Mouse (Mus musculus): ENCODE data around the gene Ndufa8. TPM values are rescaled to one million over a fixed set of nuclear protein-coding genes. Genes with fewer than 3 reads are reported as not detected.

Ndufa8 gene
- polyA plus RNA-seq, 1 experiment from 2014 or later = 228 TPM

DNA sequence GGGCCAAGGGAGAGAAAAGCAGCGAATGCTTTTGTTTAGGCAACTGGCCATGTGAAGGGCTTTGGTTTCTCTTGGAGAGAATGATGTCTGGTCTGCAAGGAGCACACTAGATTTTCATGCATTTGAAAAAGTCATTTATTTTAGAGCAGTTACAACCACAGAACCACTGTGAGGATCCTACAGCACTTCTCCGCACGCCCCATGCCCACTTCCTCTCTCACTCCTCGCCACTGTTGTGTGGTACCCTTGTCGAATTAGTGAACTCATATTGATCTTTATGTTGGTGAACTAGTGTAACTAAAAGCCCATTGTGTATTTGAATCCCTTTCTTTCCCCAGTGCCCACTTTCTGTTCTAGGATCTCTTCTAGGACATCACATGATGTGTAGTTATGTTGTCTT, 26.0 kb upstream of the Ndufa8 start:
- 81% methylated on average over 5 of the region's 5 CpGs for WGBS
- ATAC-seq = no peak
- H3K27me3 ChIP-seq (replicated peaks; ENCODE audit: insufficient read depth, low read length) = no peaks in the 10 kb centered on the region
- no peaks in the 10 kb centered on the region for H3K9me3 ChIP-seq (ENCODE audit: low read length)
- no peaks in the 10 kb centered on the region for H3K36me3 ChIP-seq (ENCODE audit: insufficient read depth, low read length)
- no peak overlapping the region for H3K4me2 ChIP-seq (replicated peaks; ENCODE audit: low read depth, low read length)
- TF ChIP-seq CTCF (IDR thresholded peaks at IDR 0.05) = no peak
- no peak for TF ChIP-seq EP300 (IDR thresholded peaks at IDR 0.05)
- DNase-seq (ENCODE audit: low spot score) = no peak
- H3K4me1 ChIP-seq (ENCODE audit: insufficient read depth, low read depth, low read length) = no peaks in the 10 kb centered on the region
- no peak overlapping the region for H3K27ac ChIP-seq (ENCODE audit: low read length)
- H3K9ac ChIP-seq (replicated peaks; ENCODE audit: low read depth) = no peak overlapping the region
- no peak overlapping the region for H3K4me3 ChIP-seq (ENCODE audit: low read depth, low read length)

GRCm38 (mm10) chr2:36073781-36074180, 24.6 kb upstream of the Ndufa8 start:
- no peak for DNase-seq (ENCODE audit: low spot score)
- no peaks in the 10 kb centered on the region for H3K36me3 ChIP-seq (ENCODE audit: insufficient read depth, low read length)
- no peaks in the 10 kb centered on the region for H3K4me1 ChIP-seq (ENCODE audit: insufficient read depth, low read depth, low read length)
- no peaks in the 10 kb centered on the region for H3K9me3 ChIP-seq (ENCODE audit: low read length)
- no peaks in the 10 kb centered on the region for H3K27me3 ChIP-seq (replicated peaks; ENCODE audit: insufficient read depth, low read length)
- no peak overlapping the region for H3K27ac ChIP-seq (ENCODE audit: low read length)
- WGBS = 51% methylated on average over 3 of the region's 3 CpGs
- H3K4me3 ChIP-seq (ENCODE audit: low read depth, low read length) = no peak overlapping the region
- ATAC-seq = no peak
- H3K4me2 ChIP-seq (replicated peaks; ENCODE audit: low read depth, low read length) = no peak overlapping the region
- no peak overlapping the region for H3K9ac ChIP-seq (replicated peaks; ENCODE audit: low read depth)
- TF ChIP-seq EP300 (IDR thresholded peaks at IDR 0.05) = no peak
- TF ChIP-seq CTCF (IDR thresholded peaks at IDR 0.05) = no peak

DNA sequence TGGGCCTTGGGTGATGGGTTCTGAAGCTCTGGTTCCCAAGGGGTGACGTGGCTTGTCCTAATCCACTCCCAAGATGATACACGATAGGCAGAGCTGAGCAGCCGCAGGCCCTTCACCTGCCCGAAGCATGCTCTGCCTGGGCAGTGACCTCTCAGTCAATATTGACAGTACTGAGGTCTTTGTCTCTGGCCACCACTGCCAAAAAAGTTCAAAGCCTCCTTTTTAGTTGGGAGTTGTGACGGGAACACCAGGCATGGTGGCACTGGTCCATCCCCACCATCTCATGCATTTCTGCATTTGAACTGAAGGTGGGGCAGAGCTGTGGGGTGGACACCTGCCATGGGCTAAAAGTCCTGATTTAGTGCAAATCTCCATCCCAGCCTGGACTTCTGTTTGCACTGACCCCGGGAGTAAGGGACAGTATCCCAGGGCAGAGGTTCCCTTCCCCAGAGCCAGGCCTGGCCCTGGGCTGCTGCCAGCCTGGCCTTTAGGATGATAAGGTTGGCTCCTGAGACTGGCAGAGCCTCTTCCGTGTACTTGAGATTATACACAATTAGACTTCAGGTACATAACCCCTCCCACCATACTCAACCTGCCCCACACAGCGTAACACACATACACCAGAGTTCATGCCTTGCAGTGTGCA, 22.6 kb upstream of the Ndufa8 start:
- Histone ChIP-seq H3K4me3 (ENCODE audit: low read depth, low read length) (no peak overlapping the region), H3K9me3 (ENCODE audit: low read length) (no peaks in the 10 kb centered on the region), H3K27ac (ENCODE audit: low read length) (no peak overlapping the region), H3K4me2 (replicated peaks; ENCODE audit: low read depth, low read length) (no peak overlapping the region), H3K27me3 (replicated peaks; ENCODE audit: insufficient read depth, low read length) (no peaks in the 10 kb centered on the region), H3K4me1 (ENCODE audit: insufficient read depth, low read depth, low read length) (no peaks in the 10 kb centered on the region), H3K9ac (replicated peaks; ENCODE audit: low read depth) (no peak overlapping the region), H3K36me3 (ENCODE audit: insufficient read depth, low read length) (no peaks in the 10 kb centered on the region)
- no peak for ATAC-seq
- no peak for TF ChIP-seq CTCF (IDR thresholded peaks at IDR 0.05)
- no peak for TF ChIP-seq EP300 (IDR thresholded peaks at IDR 0.05)
- no peak for DNase-seq (ENCODE audit: low spot score)
- 63% methylated on average over 8 of the region's 8 CpGs for WGBS

DNA sequence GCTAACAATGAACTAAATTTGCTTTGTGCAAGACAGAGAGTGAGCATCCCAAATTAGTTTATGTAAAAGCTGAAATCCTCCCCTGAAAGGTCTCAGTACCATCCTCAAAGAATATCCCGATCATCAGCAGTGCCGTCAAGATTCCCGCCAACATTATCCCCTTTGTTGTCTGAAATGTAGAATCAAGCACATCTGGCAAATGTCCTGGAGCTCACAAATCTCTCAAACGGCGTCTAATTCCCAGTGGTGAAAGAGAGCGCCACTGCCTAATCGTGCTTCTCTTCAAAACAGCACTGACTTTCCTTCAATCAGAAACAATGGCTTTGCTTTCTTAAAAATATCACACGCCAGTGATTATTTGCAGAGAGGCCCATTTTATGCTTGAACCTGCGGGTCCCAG, 17.9 kb upstream of the Ndufa8 start:
- Histone ChIP-seq H3K36me3 (ENCODE audit: insufficient read depth, low read length) (no peaks in the 10 kb centered on the region), H3K27ac (ENCODE audit: low read length) (no peak overlapping the region), H3K4me3 (ENCODE audit: low read depth, low read length) (no peak overlapping the region), H3K9ac (replicated peaks; ENCODE audit: low read depth) (no peak overlapping the region), H3K9me3 (ENCODE audit: low read length) (no peaks in the 10 kb centered on the region), H3K4me2 (replicated peaks; ENCODE audit: low read depth, low read length) (no peak overlapping the region), H3K27me3 (replicated peaks; ENCODE audit: insufficient read depth, low read length) (no peaks in the 10 kb centered on the region), H3K4me1 (ENCODE audit: insufficient read depth, low read depth, low read length) (no peaks in the 10 kb centered on the region)
- WGBS = 71% methylated on average over 9 of the region's 9 CpGs
- DNase-seq (ENCODE audit: low spot score) = no peak
- TF ChIP-seq EP300 (IDR thresholded peaks at IDR 0.05) (no peak), CTCF (IDR thresholded peaks at IDR 0.05) (no peak)
- ATAC-seq = no peak

DNA sequence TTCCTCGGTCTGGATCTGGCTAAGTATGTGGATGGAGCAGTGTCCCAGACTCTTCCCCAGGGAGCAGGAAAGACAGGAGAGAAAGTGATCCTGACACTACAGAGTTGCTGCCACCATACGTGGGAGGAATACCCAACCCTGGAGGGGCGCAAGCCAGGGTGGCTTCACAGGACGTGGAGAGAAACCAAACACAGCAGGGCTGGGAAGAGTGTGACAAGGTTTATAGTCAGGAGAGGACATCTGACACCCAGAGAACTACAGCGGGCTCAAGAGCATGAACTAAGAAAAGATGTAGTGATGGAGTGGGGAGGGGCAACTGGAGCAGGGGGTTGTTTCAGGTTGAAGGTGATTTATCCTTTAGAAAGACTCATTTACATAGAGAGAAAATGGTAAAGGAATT, 12.2 kb upstream of the Ndufa8 start:
- Histone ChIP-seq H3K4me3 (ENCODE audit: low read depth, low read length) (no peak overlapping the region), H3K4me1 (ENCODE audit: insufficient read depth, low read depth, low read length) (no peaks in the 10 kb centered on the region), H3K27ac (ENCODE audit: low read length) (no peak overlapping the region), H3K4me2 (replicated peaks; ENCODE audit: low read depth, low read length) (no peak overlapping the region), H3K9me3 (ENCODE audit: low read length) (no peaks in the 10 kb centered on the region), H3K36me3 (ENCODE audit: insufficient read depth, low read length) (no peaks in the 10 kb centered on the region), H3K27me3 (replicated peaks; ENCODE audit: insufficient read depth, low read length) (no peaks in the 10 kb centered on the region), H3K9ac (replicated peaks; ENCODE audit: low read depth) (no peak overlapping the region)
- no peak for DNase-seq (ENCODE audit: low spot score)
- no peak for TF ChIP-seq CTCF (IDR thresholded peaks at IDR 0.05)
- no peak for ATAC-seq
- 53% methylated on average over 5 of the region's 5 CpGs for WGBS

- Histone ChIP-seq H3K4me1 (ENCODE audit: insufficient read depth, low read depth, low read length) (no peaks in the 10 kb centered on the region), H3K27me3 (replicated peaks; ENCODE audit: insufficient read depth, low read length) (no peaks in the 10 kb centered on the region), H3K4me3 (ENCODE audit: low read depth, low read length) (no peak overlapping the region), H3K36me3 (ENCODE audit: insufficient read depth, low read length) (no peaks in the 10 kb centered on the region), H3K4me2 (replicated peaks; ENCODE audit: low read depth, low read length) (no peak overlapping the region), H3K9me3 (ENCODE audit: low read length) (no peaks in the 10 kb centered on the region), H3K9ac (replicated peaks; ENCODE audit: low read depth) (no peak overlapping the region), H3K27ac (ENCODE audit: low read length) (no peak overlapping the region)
- DNase-seq (ENCODE audit: low spot score) (no peak), ATAC-seq (no peak)
- 50% methylated on average over 3 of the region's 3 CpGs for WGBS
- TF ChIP-seq EP300 (IDR thresholded peaks at IDR 0.05) = no peak
- TF ChIP-seq CTCF (IDR thresholded peaks at IDR 0.05) = no peak
Observed at GRCm38 (mm10) chr2:36056248-36056647, 7.0 kb upstream of the Ndufa8 start.

GRCm38 (mm10) chr2:36053249-36053648, 4.0 kb upstream of the Ndufa8 start:
- Histone ChIP-seq H3K27ac (ENCODE audit: low read length) (no peak overlapping the region), H3K9ac (replicated peaks; ENCODE audit: low read depth) (no peak overlapping the region), H3K4me1 (ENCODE audit: insufficient read depth, low read depth, low read length) (no peaks in the 10 kb centered on the region), H3K27me3 (replicated peaks; ENCODE audit: insufficient read depth, low read length) (no peaks in the 10 kb centered on the region), H3K36me3 (ENCODE audit: insufficient read depth, low read length) (no peaks in the 10 kb centered on the region), H3K9me3 (ENCODE audit: low read length) (no peaks in the 10 kb centered on the region), H3K4me2 (replicated peaks; ENCODE audit: low read depth, low read length) (no peak overlapping the region), H3K4me3 (ENCODE audit: low read depth, low read length) (no peak overlapping the region)
- TF ChIP-seq EP300 (IDR thresholded peaks at IDR 0.05) (no peak), CTCF (IDR thresholded peaks at IDR 0.05) (no peak)
- WGBS = 27% methylated on average over 3 of the region's 3 CpGs
- ATAC-seq = no peak
- peak; percentile 41 for DNase-seq (ENCODE audit: low spot score)
